Mouse (Mus musculus): Measurements from ENCODE around the gene Etv3. TPM values are rescaled to one million over a fixed set of nuclear protein-coding genes. Genes with fewer than 3 reads are reported as not detected.
"Not testable (repeated sequence)": the region's sequence is repeated elsewhere in the genome, so short reads cannot be mapped to it uniquely, and the experiment has no call there.

Gene Etv3
- polyA plus RNA-seq, 1 experiment from 2014 or later: 27.7 TPM

DNA sequence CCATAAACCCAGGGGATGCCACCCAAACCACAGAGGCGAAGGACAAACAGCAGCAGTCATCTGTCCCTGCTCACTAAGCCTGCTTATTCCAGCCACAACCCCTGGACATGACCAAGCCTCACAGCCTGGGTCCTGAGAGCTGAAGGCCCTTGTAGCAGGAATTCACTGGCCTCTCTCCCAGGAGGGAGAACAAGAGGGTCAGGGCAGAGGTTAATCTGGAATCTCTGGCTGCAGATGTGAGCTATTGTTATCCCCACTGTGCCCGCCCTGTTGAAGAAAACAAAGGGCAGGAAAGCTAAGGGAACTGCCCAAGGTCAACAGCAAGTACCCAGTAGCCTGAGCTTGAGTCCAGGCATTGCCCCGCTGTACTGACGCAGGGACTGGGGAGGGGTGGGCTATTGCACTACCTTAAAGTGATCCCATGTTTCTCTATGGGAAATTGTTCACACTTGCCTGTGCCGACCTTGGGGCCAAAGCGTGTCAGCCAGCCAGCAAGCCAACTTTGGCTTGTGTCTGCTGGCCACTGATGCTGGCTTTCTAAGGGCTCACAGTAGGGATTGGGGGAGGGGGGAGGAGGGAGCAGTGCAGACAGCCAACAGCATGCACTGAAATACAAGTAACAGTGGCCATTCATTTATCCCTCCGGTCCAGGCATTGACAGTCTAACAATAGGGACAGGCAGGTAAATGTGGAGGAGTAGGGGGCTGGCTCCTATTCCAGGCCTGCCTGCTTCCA is 17.4 kb downstream of the Etv3 start:
- no peak overlapping the region for H3K9ac ChIP-seq
- no peaks in the 10 kb centered on the region for H3K27me3 ChIP-seq
- H3K4me1 ChIP-seq: peaks cover 4% of the 10 kb centered on the region; the same call in 1 of the 2 replicates
- H3K27ac ChIP-seq: no peak overlapping the region
- H3K4me3 ChIP-seq: no peak overlapping the region
- peaks cover 15% of the 10 kb centered on the region for H3K36me3 ChIP-seq
- H3K9me3 ChIP-seq: no peaks in the 10 kb centered on the region
- 84% methylated on average over 7 of the region's 7 CpGs for WGBS
- ATAC-seq (ENCODE audit: insufficient number of reproducible peaks, low FRiP score, low TSS enrichment, low read depth): no peak
- no peak overlapping the region for H3K4me2 ChIP-seq

GRCm38 (mm10) chr3:87545554-87545953 is 20.3 kb downstream of the Etv3 start:
- Histone ChIP-seq H3K4me2 (no peak overlapping the region), H3K4me1 (peaks cover 3% of the 10 kb centered on the region; the same call in 1 of the 2 replicates), H3K9me3 (no peaks in the 10 kb centered on the region), H3K27me3 (peaks cover 9% of the 10 kb centered on the region; the same call in 1 of the 2 replicates), H3K4me3 (no peak overlapping the region), H3K27ac (no peak overlapping the region), H3K9ac (no peak overlapping the region), H3K36me3 (no peaks in the 10 kb centered on the region)
- ATAC-seq (ENCODE audit: insufficient number of reproducible peaks, low FRiP score, low TSS enrichment, low read depth): no peak
- WGBS: 92% methylated on average over 3 of the region's 3 CpGs

DNA sequence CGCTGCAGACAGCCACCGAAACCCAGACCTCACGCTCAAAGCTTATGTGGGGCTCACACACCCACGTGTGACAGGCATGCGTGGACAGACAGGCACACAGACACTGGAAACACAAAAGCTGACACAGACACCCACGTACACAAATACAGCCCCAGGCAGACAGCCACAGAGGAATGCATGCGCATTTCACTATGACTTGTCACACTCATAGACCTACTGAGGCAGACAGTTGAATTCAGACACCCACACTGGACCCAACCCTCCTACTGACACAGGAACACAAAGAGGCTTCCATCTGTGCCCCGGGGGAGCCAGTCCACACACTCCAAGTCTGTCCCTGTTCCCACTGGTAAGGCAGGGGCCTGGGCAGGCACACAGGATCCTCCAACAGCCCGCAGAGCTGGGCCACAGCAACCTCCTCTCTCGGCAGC is 21.1 kb downstream of the Etv3 start:
- Histone ChIP-seq H3K4me1 (no peaks in the 10 kb centered on the region), H3K27me3 (peaks cover 14% of the 10 kb centered on the region; the same call in 1 of the 2 replicates), H3K9me3 (no peaks in the 10 kb centered on the region), H3K27ac (no peak overlapping the region), H3K9ac (no peak overlapping the region), H3K4me2 (no peak overlapping the region), H3K4me3 (no peak overlapping the region), H3K36me3 (no peaks in the 10 kb centered on the region)
- no peak for ATAC-seq (ENCODE audit: insufficient number of reproducible peaks, low FRiP score, low TSS enrichment, low read depth)
- WGBS: 67% methylated on average over 10 of the region's 10 CpGs

DNA sequence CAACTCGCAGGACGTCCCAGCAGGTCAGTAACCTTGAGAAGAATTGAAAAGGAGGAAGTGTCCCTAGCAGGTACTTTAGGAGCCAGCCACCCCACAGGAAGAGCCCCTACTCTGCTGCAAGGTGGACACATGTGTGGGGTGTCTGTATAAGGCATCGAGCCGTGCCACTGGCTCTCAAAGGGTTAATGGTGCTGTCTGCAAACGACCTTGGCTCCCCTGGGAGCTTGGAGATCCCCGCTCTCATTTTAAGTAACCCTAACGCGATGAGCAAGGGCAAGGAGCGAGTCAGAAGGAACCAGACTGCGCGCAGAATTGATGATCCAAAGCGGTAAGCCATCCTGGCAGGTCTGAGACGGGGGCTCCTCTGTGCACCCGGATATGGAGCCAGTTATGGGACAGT is 24.7 kb downstream of the Etv3 start:
- Histone ChIP-seq H3K36me3 (no peaks in the 10 kb centered on the region), H3K27me3 (peaks cover 21% of the 10 kb centered on the region; the same call in 1 of the 2 replicates), H3K9ac (no peak overlapping the region), H3K9me3 (no peaks in the 10 kb centered on the region), H3K4me3 (no peak overlapping the region), H3K4me2 (no peak overlapping the region), H3K4me1 (no peaks in the 10 kb centered on the region), H3K27ac (no peak overlapping the region)
- ATAC-seq (ENCODE audit: insufficient number of reproducible peaks, low FRiP score, low TSS enrichment, low read depth): no peak
- WGBS: 31% methylated on average over 14 of the region's 14 CpGs

DNA sequence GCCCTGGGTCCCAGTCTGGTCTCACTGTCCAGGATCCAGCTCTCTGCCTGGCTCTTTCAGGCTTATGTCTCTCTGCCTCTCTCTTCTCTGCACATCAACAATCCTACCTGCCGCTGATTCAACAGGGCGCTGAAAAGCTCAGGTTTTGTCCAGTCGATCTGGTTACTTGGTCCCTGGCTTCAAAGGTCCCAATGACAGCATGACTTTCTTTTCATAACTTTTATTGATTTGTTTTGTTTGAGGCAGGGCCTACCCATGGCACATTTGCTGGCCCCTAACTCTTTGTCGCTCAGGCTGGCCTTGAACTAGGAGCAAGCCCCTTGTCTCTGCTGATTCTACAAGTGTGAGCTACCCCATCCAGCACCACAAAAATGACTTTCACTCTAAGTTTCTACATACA is 27.1 kb downstream of the Etv3 start:
- no peak for ATAC-seq (ENCODE audit: insufficient number of reproducible peaks, low FRiP score, low TSS enrichment, low read depth)
- Histone ChIP-seq H3K27me3 (peaks cover 21% of the 10 kb centered on the region; the same call in 1 of the 2 replicates), H3K9me3 (no peaks in the 10 kb centered on the region), H3K27ac (no peak overlapping the region), H3K4me1 (no peaks in the 10 kb centered on the region), H3K36me3 (no peaks in the 10 kb centered on the region), H3K4me2 (no peak overlapping the region), H3K9ac (no peak overlapping the region), H3K4me3 (no peak overlapping the region)
- WGBS: 91% methylated on average over 4 of the region's 4 CpGs

- H3K9ac ChIP-seq: no peak overlapping the region
- no peaks in the 10 kb centered on the region for H3K36me3 ChIP-seq
- no peak overlapping the region for H3K4me2 ChIP-seq
- peaks cover 21% of the 10 kb centered on the region; the same call in 1 of the 2 replicates for H3K27me3 ChIP-seq
- H3K4me3 ChIP-seq: no peak overlapping the region
- no peaks in the 10 kb centered on the region for H3K9me3 ChIP-seq
- ATAC-seq (ENCODE audit: insufficient number of reproducible peaks, low FRiP score, low TSS enrichment, low read depth): no peak
- no peak overlapping the region for H3K27ac ChIP-seq
- 56% methylated on average over 11 of the region's 11 CpGs for WGBS
- no peaks in the 10 kb centered on the region for H3K4me1 ChIP-seq
Observed at GRCm38 (mm10) chr3:87553196-87553935, 28.2 kb downstream of the Etv3 start.

- not testable (repeated sequence) for H3K4me1 ChIP-seq; ATAC-seq (ENCODE audit: insufficient number of reproducible peaks, low FRiP score, low TSS enrichment, low read depth); H3K4me3 ChIP-seq; H3K27ac ChIP-seq; H3K9ac ChIP-seq; H3K4me2 ChIP-seq; H3K9me3 ChIP-seq; H3K36me3 ChIP-seq
- WGBS: 78% methylated on average over 13 of the region's 13 CpGs
- peaks cover 20% of the 10 kb centered on the region; the same call in 1 of the 2 replicates for H3K27me3 ChIP-seq
Observed at GRCm38 (mm10) chr3:87554859-87555258, 29.7 kb downstream of the Etv3 start.

GRCm38 (mm10) chr3:87556109-87556531 is 30.9 kb downstream of the Etv3 start:
- H3K4me1 ChIP-seq: no peaks in the 10 kb centered on the region
- H3K27me3 ChIP-seq: 0 out of 2 replicates have a peak, but pooled peaks cover 9% of the 10 kb centered on the region
- H3K4me3 ChIP-seq: no peak overlapping the region
- no peak for ATAC-seq (ENCODE audit: insufficient number of reproducible peaks, low FRiP score, low TSS enrichment, low read depth)
- H3K27ac ChIP-seq: no peak overlapping the region
- no peaks in the 10 kb centered on the region for H3K9me3 ChIP-seq
- H3K4me2 ChIP-seq: no peak overlapping the region
- no peak overlapping the region for H3K9ac ChIP-seq
- 65% methylated on average over 3 of the region's 3 CpGs for WGBS
- no peaks in the 10 kb centered on the region for H3K36me3 ChIP-seq

GRCm38 (mm10) chr3:87556668-87557278 is 31.6 kb downstream of the Etv3 start:
- ATAC-seq (ENCODE audit: insufficient number of reproducible peaks, low FRiP score, low TSS enrichment, low read depth): no peak
- Histone ChIP-seq H3K4me2 (no peak overlapping the region), H3K9me3 (no peaks in the 10 kb centered on the region), H3K27me3 (0 out of 2 replicates have a peak, but pooled peaks cover 3% of the 10 kb centered on the region), H3K36me3 (no peaks in the 10 kb centered on the region), H3K9ac (no peak overlapping the region), H3K4me3 (no peak overlapping the region), H3K4me1 (no peaks in the 10 kb centered on the region), H3K27ac (no peak overlapping the region)
- 81% methylated on average over 12 of the region's 12 CpGs for whole genome bisulfite sequencing

DNA sequence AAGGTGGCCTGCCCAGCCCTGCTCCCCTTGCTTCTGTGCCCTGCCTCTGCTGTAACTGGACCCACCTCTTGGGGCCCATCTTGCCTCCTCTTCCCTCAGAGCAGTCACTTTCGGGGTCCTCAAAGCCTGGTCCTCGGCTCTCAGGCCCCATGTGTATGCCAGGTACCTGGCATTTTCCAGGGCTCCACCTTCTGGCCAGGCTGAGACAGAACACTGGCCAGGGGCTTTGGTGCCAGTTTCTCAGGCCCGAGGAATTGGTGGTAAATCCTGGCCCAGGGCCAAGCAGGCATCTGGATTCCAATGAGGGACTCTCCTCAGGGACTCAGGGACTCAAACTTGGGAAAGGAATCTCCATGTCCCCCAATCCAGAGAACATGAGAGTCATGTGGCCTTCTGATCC is 34.9 kb downstream of the Etv3 start:
- Histone ChIP-seq H3K4me3 (no peak overlapping the region), H3K9me3 (no peaks in the 10 kb centered on the region), H3K4me2 (no peak overlapping the region), H3K36me3 (no peaks in the 10 kb centered on the region), H3K27me3 (no peaks in the 10 kb centered on the region), H3K27ac (no peak overlapping the region), H3K9ac (no peak overlapping the region), H3K4me1 (no peaks in the 10 kb centered on the region)
- 58% methylated on average over 3 of the region's 3 CpGs for whole genome bisulfite sequencing
- no peak for ATAC-seq (ENCODE audit: insufficient number of reproducible peaks, low FRiP score, low TSS enrichment, low read depth)

DNA sequence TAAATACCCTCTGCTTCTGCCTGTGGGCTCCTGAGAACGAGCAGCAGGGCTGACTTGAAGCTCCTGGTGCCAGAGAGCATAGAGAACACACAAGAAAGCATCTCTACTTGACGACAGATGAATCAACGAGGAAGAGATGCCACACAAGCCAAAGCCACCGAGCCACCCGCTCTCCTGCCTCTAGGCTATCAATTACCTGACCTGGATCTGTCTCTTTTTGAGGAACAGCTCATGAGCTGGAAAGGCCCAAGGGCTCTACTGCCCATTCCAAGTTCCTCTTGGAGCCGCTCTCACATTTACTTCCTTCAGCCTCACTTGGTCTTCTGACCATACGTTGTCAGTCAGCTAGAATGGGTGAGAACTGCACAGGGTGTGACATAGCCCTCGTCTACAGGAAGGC is 36.2 kb downstream of the Etv3 start:
- no peak overlapping the region for H3K9ac ChIP-seq
- H3K36me3 ChIP-seq: no peaks in the 10 kb centered on the region
- peaks cover 8% of the 10 kb centered on the region for H3K4me1 ChIP-seq
- WGBS: 63% methylated on average over 8 of the region's 8 CpGs
- H3K4me2 ChIP-seq: no peak overlapping the region
- H3K9me3 ChIP-seq: no peaks in the 10 kb centered on the region
- no peak overlapping the region for H3K4me3 ChIP-seq
- H3K27ac ChIP-seq: no peak overlapping the region
- no peak for ATAC-seq (ENCODE audit: insufficient number of reproducible peaks, low FRiP score, low TSS enrichment, low read depth)
- no peaks in the 10 kb centered on the region for H3K27me3 ChIP-seq

DNA sequence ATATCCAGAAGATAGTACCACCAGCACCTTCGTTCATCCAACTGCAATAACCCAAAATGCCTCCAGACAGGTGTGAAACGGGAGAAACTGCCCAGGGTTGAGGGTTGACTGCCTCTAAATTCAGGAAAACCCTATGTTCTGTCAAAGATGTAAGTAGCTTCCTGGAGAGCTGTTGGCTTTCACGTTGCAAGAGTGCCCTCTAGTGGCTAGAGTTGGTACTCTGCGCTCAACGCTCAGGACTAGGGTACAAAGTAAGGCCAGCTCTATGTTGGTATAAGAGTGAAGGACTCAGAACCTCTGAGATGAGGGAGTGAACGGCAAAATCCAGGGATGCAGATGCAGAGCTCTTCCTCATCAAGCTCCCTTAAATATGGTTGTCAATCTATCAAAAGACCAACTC is 37.2 kb downstream of the Etv3 start:
- no peak for ATAC-seq (ENCODE audit: insufficient number of reproducible peaks, low FRiP score, low TSS enrichment, low read depth)
- Histone ChIP-seq H3K36me3 (no peaks in the 10 kb centered on the region), H3K4me3 (no peak overlapping the region), H3K27ac (no peak overlapping the region), H3K27me3 (no peaks in the 10 kb centered on the region), H3K4me2 (no peak overlapping the region), H3K9ac (no peak overlapping the region), H3K4me1 (peaks cover 8% of the 10 kb centered on the region), H3K9me3 (no peaks in the 10 kb centered on the region)
- WGBS: 3% methylated on average over 6 of the region's 6 CpGs
